Mouse (Mus musculus) adrenal gland, postnatal 36 days (tissue): ENCODE measurements at regions not wholly inside any gene's neighbourhood (a gene's known extent, or its start where the extent isn't known, plus 50 kb on each side); places are given as distances from the start of the nearest gene placed in this dataset.

Source experiments
- DNase-seq, 2 experiments: peaks; one replicate each; pipeline ENCODE4 v3.0.0; 2021; ENCODE audit warnings: mixed read lengths in 1 of 2

DNA sequence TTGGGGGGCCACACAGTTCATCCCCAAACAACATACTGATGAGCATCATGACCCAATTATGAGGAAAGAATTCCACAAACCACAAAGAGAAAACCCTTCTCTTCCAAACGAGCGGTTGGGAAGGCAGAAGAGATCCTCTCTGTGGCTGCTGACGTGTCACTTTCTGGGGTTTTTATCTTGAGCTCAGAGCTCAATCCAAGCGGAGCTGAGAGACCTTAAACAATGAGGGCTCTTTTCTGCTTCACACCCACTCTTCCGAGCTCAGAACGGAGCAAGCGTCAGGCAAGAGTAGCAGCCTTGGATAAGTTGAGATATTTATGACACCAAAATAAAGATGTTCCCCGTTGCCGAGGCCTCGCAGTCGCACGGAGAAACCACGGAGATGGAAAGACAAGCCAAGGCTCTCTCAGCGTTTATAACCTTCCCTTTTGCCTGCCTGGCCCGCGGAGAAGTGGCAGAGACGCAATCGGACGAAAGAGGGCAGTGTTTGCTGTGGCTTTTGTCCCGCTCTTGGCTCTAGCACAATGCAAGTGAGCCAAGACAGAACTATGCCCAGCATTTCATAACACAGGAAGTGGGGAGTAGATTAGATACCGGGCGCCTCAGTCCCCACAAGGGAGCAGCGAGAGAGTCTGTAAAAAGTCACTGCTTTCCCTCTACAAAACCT, 100.7 kb downstream of the Chic2 start:
- DNase-seq = peak; percentile 86 to 87

DNA sequence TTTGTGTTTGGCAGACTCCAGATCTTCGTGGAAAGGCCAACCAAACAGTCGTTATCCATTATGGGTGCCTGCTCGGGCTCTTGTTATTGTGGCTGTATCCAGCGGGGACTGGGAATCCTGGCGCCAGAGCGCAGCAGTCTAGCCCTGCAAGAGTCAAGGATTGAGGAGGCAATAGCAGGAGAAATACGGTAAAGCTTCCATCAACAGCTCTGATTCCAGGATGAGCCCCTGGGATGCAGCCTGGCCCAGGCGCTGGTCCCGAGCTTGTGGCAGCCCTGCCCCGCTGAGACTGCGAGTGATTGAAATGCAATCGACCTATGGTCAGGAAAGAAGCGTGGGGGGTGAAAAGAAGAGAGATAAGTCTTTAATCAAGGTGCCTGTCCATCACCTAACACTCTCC, 103.1 kb downstream of the Chic2 start:
- DNase-seq = no peak

DNA sequence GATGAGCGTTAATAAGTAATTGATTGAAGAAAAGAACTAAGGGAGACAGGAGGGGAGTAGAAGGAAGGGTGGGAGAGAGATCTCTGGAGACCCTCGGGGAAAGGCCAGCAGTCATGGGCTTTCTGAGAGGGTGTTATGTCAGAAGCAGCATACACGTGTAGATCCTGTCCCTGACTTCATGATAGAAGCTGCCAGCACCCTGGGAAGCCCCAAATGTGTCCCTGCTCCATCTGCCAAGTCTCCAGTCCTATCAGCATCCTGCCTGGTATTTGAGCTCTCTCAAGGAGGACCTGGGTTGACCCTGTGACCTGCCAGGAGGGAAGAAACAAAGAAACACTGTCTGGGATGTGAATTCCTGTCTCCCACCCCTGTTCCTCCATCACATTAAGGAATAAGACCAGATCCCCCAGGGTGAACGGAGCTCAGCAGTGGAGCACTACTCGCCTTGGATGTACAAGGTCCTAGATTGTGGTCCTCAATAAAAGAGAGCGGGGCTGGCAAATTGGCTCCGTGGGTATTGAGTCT, 107.1 kb downstream of the Chic2 start:
- no peak for DNase-seq

DNA sequence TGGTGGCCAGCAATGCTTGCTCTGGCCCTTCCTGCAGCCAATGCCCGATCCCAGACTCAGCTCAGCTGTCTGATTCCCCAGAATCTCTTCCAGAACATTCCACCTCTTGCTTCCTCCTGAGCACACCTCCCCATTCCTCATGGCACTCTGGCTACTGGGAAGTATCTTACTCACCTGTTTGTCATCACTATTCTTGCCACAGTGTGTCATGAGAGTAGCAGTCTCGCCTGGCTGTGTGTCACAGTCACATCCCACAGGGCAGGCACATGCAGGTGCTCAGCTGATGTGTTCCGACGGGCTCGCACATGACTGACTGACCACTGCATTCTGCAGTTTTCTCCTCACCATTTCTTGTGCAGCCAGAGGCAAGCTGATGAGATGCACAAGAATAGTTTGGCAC, 108.5 kb downstream of the Chic2 start:
- no peak for DNase-seq

DNA sequence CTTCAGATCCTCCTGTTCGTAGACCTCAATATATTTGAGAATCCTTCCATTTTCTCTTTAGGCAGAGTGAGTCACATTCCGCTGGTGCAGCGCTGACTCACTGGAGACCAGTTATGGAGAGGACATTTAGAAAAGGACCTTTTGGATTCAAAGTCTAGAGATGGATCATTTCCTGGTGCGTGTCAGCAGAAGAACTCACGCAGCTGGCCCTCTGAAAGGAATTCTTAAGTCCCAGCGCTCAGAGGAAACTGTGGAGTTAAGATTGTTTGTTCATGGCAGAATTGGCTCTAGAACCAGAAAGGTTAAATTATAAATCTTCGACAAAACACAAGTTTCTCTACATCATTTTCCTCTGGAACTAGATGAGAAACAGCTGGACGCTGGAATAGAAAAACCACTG, 108.9 kb downstream of the Chic2 start:
- DNase-seq = peak; percentile 12 to 15

DNA sequence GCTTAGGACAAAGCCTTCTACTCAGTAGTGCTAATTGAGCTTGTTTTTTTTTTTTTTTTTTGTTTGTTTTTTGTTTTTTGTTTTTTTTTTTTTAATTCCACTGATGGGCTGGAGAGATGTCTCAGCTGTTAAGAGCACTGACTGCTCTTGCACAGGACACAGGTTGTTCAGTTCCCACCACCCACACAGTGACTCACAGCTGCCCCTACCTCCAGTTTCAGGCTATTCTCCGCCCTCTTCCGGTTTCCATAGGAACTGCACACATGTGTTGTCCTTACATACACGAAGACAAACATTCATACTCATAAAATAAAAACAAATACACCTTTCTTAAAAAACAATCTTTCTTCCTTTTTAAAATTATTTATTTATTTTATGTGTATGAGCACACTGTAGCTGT, 111.3 kb downstream of the Chic2 start:
- DNase-seq = no peak

DNA sequence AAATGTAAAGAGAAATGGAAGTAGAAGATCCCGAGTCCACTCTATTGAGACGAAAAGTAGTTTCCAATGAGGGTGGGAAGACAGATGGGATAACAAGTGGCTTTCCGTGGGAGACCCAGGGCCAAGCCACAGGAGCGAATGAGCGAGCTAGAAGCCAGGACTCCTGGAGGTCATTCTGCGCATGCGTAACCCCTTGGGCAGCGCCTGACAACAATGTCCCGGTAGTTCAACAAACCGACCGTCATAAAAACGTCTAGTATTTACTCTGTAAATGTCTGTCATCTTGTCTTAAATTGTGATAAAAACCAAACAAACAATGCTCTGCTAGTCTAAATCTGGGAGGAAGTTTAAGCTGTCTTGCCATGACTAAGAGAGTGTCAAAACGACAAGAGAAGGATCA, 112.4 kb downstream of the Chic2 start:
- DNase-seq = no peak

DNA sequence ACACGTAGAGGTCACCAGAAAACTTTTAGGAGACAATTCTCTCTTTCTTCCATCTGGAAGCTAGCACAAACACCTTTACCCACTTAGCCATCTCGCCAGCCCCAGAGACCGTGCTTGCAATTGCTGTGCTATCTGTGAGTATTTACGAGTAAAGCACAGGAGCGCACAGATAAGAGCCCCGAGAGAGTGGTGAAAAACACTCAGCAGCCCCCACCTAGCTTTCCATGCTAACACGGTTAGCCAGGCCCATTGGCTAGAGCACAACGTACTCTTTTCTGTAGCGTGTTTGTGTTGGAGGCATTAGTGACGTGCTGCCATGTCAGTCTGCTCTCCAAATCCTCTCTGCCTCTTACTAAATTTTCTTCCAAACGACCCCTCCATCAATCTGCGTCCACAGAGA, 112.8 kb downstream of the Chic2 start:
- DNase-seq = no peak

DNA sequence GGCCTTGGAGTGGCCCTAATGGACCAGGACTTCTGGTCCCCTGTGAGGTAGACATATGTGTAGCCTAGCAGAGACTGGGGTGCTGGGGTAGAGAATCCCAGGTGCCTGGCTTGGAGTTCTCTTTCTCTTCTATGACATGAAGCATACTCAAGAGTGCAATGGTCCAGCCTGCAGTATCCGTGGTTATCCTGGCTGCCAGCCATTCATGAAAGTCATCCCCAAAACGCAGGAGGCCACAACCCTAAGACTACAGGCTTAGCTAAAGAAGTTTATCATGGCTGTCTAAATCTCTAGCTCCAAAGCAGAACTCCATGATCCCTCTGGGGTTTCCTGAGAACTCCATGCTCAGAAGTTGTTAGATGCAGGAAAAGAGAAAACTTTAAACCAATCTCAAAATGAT, 117.0 kb downstream of the Chic2 start:
- DNase-seq = no peak

DNA sequence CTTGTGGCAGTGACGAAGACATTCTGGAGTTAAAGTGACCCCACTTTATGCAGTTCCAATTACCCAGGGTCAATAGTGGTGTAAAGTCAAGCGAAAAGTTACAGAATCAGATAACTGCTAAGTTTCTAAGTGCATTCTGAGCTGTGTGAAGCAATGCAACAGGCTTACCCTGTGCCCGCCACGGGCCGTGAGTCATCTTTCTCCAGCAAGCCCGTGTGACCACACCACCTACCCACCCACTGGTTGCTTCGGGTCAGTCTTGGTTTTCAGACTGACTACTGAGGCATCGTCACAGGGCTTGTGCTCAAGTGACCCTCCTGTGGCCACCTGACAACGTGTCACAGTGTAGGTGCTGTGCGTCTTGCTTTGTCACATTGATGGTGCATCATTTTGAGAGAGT, 118.8 kb downstream of the Chic2 start:
- no peak for DNase-seq

DNA sequence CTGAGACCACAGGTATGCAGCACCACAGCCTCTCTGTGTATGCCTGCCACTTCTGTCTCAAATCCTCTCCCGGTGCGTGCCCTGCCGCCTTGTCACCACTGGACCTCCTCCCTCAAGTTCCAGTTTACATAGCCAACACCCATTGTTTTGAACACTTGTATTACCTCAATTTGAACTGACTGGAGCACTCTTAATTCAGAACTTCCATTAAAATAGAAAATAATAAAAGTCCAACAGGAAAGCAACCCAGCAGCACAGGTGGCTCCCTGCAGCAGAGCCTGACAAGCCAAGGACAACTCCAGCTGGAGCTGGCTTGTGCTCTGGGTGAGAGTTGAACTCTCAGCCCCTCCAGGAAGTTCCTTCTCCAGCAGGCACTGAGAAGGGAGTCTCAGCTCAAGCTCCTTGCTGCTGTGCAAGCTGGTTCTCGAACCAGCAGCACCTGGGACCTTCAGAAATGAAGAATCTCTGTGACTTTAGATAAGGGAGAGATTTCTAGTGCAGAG, 120.5 kb downstream of the Chic2 start:
- DNase-seq = no peak

DNA sequence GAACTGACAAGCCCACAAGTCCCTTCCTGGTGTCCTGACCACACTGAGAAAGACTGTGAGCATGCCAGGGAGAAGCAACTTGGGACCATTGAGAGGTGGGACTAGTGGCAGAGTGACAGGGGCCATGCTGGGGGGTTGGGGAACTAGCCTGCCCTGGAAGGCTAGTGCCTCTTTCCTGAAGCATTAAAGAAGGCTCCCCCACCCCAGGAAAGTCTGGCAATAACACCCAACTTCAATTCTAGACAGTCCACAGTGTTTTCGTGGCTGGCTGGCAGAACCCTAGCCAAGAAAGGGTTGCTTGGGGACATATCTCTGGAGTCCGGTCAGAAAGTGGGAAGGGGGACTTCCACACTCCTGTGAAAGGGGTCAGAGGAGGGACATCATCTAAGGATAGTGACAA, 121.2 kb downstream of the Chic2 start:
- DNase-seq = no peak

DNA sequence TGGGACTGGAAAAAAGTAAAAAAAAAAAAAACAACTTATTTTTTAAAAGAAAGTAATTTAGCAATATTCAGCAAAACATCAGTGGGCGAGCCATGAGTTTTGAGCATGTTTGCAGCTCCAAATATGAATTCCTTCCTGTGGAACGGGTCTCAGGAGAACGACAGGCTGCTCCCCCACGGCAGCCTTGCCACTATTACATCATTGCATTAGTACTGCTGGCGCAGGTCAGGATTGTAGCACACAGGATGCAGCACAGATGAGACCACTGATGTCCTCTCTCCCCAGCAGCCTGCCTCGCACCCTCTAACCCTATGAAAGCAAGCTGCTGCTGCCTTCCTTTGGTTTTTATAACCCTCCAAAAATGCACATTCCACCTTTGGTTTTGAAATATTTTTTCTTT, 121.7 kb downstream of the Chic2 start:
- no peak for DNase-seq

DNA sequence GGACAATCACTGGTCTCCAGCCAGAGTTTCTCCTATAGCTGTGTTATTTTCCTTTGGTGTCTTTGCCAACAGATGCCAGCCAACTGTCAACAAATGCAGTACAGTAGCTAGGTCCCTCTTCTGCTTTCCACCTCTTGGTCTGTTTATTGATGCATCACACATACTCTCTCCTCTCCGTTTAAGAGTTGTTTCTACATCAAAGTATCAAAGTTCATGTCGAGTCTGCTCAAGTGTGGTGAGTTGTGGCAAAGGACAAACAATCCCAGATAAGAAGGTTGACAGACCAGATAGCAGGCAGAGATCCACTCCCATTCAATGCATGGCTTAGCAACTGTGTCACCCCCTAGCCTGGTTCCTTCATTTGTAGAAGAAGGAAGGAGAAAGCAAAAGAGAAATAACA, 123.6 kb downstream of the Chic2 start:
- no peak for DNase-seq

DNA sequence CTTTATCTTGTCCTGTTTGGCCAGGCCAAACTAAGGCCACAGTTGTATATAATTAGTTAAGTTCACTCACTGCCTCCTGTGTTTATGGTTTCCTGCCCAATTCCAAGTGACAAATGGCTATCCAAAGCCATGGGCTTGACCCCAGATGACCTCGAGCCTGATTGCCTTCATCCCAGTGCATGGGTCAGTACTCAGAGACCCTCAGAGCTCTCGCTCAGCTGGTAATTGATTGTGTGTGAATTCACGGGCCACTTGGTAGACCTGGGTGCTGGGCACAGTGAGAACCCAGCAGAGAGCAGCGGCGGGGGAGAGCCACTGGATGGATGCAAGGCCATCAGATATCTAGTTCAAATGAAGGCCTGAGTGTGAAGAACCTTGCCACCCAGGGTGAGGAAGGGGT, 124.1 kb downstream of the Chic2 start:
- DNase-seq = no peak

DNA sequence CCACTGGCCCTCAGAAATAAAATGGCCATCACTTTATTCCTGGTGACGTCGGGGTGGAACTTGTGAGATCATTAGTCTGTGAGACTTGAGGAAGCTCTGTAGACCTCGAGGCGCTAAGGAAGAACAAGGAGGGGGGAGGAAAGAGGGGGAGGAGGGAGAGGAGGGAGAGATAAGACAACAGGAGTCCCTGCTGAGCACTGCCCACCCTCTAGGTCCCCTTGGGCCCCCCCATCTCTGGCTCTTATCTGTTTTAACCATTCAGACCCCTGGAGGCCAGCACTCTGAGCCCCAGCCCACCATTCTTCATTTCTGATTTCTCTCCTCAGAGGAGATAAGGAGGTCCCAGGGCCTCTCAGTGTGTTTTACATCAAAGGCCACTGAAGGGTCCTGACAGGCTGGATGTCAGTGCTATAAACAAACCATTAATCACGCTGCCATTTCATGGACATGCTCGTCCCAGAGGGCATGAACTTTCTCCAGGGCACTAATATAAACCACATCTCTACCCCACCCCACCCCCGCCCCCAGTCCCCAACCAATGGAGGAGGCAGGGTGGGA, 139.0 kb downstream of the Chic2 start:
- DNase-seq = no peak

DNA sequence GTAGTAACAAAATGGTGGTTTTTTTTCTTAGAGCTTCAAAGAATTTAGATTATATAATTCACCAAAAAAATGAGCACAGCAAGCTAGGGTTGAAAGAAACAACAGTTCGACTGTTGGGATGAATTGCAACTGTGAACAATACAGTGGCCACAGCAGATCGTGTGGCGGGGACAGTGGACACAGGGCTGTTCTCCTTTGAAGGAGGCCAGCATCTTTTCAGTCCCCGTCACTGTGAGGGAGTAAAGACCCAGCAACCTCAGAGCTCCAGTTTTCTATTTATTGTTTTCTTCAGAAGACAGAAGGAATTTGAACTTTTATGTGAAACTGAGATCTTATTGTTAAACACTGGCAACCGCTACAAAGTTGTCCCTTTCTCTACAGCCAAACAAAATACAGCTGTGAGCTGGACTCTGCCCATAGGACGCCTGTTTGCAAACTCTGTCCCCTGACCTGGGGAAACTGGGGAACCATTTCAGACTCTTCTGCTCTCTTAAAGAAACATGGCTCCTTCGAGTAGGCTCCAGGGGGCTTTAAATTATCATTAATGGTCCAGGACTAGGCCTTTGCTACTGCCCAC, 139.6 kb downstream of the Chic2 start:
- DNase-seq = no peak

DNA sequence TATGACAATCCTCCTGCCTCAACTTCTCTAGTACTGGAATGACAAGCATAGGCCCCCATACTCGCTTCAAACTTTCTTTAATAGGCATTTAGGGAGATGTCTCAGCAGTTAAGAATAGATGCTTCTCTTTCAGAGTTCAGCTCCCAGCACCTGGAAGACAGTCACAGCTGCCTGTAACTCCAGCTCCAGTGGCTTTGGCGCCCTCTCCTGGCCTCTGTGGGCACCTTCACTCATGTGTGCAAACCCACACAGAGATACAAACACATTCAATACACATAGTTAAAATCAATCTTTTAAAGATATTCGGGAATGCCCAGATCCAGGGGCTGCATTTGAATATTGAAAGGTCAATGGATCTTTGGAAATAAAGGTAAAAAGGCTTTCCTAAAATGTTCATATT, 140.2 kb downstream of the Chic2 start:
- no peak for DNase-seq

DNA sequence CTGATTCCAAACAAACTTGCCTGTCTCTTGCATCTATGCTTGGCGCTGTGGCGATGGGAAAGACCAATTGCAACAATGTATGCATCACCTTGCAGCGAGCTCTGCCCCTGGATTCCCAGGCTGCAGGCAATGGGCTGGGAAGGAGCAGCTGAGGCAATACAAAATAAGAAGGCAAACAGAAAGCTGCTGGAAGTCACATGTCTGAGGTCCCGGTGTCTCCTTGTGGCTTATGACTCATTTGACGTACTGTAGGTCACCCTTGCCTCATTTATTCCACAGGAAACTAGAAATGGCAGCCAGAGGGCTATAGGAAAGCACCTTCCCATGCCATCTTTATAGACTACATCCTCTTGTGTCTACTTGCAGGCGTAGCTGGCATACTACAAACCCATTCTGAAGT, 140.9 kb downstream of the Chic2 start:
- DNase-seq = peak in 1 of 2 experiments; percentile 15

DNA sequence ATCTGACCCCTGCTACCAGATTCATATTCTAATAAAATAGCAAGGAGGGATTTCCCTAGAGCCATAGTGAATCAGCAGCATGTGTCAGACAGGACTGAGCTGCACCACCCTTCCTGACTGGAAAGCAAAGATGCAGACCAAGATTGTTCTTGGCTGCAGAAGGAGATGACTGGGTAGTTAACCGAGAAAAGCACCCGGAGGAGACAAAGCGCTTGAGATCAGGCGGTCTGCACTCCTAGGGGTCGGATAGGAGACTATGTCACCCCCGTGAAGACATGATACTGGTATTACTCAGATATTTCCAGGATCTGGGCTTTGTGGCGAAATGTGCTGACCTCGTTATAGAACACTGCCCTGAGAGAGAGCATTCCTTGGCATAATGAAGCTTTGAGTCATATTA, 147.4 kb downstream of the Chic2 start:
- peak; percentile 8 to 36 for DNase-seq

DNA sequence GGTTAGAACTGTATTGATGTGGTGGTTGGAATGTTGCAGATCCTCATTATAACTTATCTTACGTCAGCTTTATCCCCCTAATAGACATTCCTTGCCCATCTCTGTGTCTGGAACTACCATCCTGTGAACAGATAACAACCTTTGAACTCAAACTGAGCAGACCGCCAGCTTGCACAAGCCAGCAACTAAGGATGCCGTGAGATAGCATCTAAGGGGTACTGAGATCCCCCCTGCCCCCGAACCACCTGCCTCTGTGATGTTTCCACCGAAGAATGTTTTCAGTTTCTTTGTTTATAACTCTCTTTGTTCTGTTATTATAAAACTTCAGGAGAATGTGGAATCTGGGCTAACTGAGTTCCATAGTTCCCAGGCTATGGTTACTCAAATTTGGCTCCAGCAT, 151.3 kb downstream of the Chic2 start:
- no peak for DNase-seq

DNA sequence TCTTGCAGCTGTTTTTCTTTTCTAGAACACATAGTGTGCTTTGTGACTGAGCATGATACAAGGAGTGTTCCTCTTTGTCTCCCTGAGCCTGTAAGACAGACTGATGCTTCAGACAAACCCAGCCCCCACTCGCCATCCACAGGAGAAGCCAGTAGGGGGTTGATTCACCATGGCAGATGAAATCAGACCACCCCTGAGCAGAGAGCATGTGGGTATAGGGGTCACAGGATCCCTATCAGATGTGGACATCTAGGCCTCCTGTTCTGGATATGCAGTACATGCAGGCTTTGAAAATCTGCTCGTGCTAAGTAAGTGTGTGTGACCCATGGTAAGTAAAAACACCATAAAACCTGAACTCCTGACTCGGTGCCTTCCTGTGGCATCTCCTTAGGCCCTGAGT, 153.0 kb downstream of the Chic2 start:
- no peak for DNase-seq

DNA sequence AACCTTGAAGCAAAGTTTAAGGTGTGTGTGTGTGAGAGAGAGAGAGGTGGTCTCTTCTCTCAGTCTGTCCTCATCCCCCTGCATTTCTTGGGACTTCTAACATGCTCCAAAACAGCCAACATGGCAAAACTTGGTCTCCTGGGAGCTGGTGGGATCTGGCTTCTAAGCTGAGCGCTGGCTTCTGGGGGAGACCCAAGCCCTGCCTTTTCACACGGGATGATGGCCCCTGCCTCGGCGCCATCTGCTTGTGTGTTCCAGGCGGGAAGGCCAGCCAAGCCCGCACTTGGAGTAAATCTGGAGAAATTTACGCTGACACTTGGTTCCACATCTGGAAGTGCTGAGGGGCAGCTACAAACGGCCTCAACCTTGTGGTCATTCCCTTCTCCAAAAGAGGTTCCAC, 155.6 kb downstream of the Chic2 start:
- DNase-seq = no peak

DNA sequence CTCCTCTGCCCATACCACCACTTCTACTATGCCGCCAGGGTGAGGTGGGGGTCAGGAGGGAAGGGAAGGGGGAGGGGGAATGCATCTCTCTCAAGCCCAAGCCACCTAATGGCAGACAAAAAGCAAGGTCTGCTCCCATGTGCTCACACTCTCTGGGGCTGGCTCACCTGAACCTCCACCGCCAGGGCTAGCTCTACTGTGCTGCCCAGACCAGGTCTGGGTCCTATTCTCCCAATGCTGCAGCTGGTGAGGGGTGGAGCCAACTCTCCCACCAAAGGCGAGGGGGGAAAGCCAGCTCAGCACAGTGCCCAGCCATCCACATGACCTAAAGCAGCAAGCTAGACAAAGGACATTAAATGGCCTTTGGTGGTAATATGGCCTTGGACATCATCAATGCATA, 158.6 kb downstream of the Chic2 start:
- no peak for DNase-seq
